Mouse (Mus musculus) kidney, embryonic 15.5 days (tissue): ENCODE measurements at regions not wholly inside any gene's neighbourhood (a gene's known extent, or its start where the extent isn't known, plus 50 kb on each side); places are given as distances from the start of the nearest gene placed in this dataset.

Experiments used
- ATAC-seq: fragments of 200-750 bp; cut with Nextera tagmentation; replicated peaks from 2 replicates; pipeline ENCODE4 v1.8.0; 2017; ENCODE audit warnings: moderate TSS enrichment; ENCODE audit not compliant: low FRiP score
- H3K27ac ChIP-seq: fragments of 300-500 bp; sonication (generic); 2 replicates; pipeline ENCODE4 v1.5.1; 2015; ENCODE audit warnings: mild to moderate bottlenecking, inconsistent platforms
- H3K27me3 ChIP-seq: fragments of 300-500 bp; sonication (generic); 2 replicates; pipeline ENCODE4 v1.6.1; 2015; ENCODE audit warnings: inconsistent platforms
- H3K36me3 ChIP-seq: fragments of 300-500 bp; sonication (generic); 2 replicates; pipeline ENCODE4 v1.6.1; 2015; ENCODE audit warnings: inconsistent platforms
- H3K4me1 ChIP-seq: fragments of 300-500 bp; sonication (generic); 2 replicates; pipeline ENCODE4 v1.6.1; 2015; ENCODE audit warnings: inconsistent platforms
- H3K4me2 ChIP-seq: fragments of 300-500 bp; sonication (generic); 2 replicates; pipeline ENCODE4 v1.6.1; 2015; ENCODE audit warnings: moderate library complexity, mild to moderate bottlenecking, inconsistent platforms
- H3K4me3 ChIP-seq: fragments of 300-500 bp; sonication (generic); replicated peaks from 2 replicates; pipeline ENCODE4 v1.5.1; 2015; ENCODE audit warnings: mild to moderate bottlenecking, inconsistent platforms
- H3K9ac ChIP-seq: fragments of 300-500 bp; sonication (generic); 2 replicates; pipeline ENCODE4 v1.6.1; 2015; ENCODE audit warnings: mild to moderate bottlenecking, inconsistent platforms
- H3K9me3 ChIP-seq: fragments of 300-500 bp; sonication (generic); replicated peaks from 2 replicates; pipeline ENCODE4 v1.6.1; 2016; ENCODE audit warnings: inconsistent platforms
- WGBS: fragments of 180-500 bp; shearing (Covaris S2); methylation state at CpG from one replicate; pipeline ENCODE4 v1.1.7; 2015; ENCODE audit warnings: mixed read lengths; 5-methylcytosine and 5-hydroxymethylcytosine counted together

- H3K4me1 ChIP-seq = peaks cover 6% of the 10 kb centered on the region; the same call in 1 of the 2 replicates
- no peak overlapping the region for H3K4me3 ChIP-seq
- no peaks in the 10 kb centered on the region for H3K36me3 ChIP-seq
- H3K27ac ChIP-seq = no peak overlapping the region
- H3K9me3 ChIP-seq = no peaks in the 10 kb centered on the region
- ATAC-seq = no peak
- peaks cover 16% of the 10 kb centered on the region; the same call in 1 of the 2 replicates for H3K27me3 ChIP-seq
- no peak overlapping the region for H3K9ac ChIP-seq
- H3K4me2 ChIP-seq = no peak overlapping the region
- WGBS = 61% methylated on average over 5 of the region's 5 CpGs
Observed at GRCm38 (mm10) chr8:8772424-8772823, 82.1 kb upstream of the Arglu1 start.

GRCm38 (mm10) chr8:8770397-8770796, 80.1 kb upstream of the Arglu1 start:
- H3K4me1 ChIP-seq = peaks cover 6% of the 10 kb centered on the region; the same call in 1 of the 2 replicates
- no peaks in the 10 kb centered on the region for H3K9me3 ChIP-seq
- no peak for ATAC-seq
- H3K27me3 ChIP-seq = peaks cover 7% of the 10 kb centered on the region; the same call in 1 of the 2 replicates
- H3K4me2 ChIP-seq = no peak overlapping the region
- no peak overlapping the region for H3K9ac ChIP-seq
- H3K27ac ChIP-seq = no peak overlapping the region
- no peaks in the 10 kb centered on the region for H3K36me3 ChIP-seq
- 64% methylated on average over 8 of the region's 8 CpGs for WGBS
- H3K4me3 ChIP-seq = no peak overlapping the region

GRCm38 (mm10) chr8:8762354-8762753, 72.0 kb upstream of the Arglu1 start:
- Histone ChIP-seq H3K4me1 (no peaks in the 10 kb centered on the region), H3K36me3 (no peaks in the 10 kb centered on the region), H3K27me3 (no peaks in the 10 kb centered on the region), H3K4me3 (no peak overlapping the region), H3K9ac (no peak overlapping the region), H3K27ac (no peak overlapping the region), H3K4me2 (no peak overlapping the region), H3K9me3 (no peaks in the 10 kb centered on the region)
- no peak for ATAC-seq
- 87% methylated on average over 12 of the region's 12 CpGs for WGBS

GRCm38 (mm10) chr8:8758283-8758682, 68.0 kb upstream of the Arglu1 start:
- 83% methylated on average over 8 of the region's 8 CpGs for WGBS
- no peak overlapping the region for H3K4me3 ChIP-seq
- no peak overlapping the region for H3K4me2 ChIP-seq
- no peaks in the 10 kb centered on the region for H3K27me3 ChIP-seq
- H3K9ac ChIP-seq = no peak overlapping the region
- no peaks in the 10 kb centered on the region for H3K9me3 ChIP-seq
- H3K36me3 ChIP-seq = no peaks in the 10 kb centered on the region
- H3K4me1 ChIP-seq = no peaks in the 10 kb centered on the region
- ATAC-seq = no peak
- no peak overlapping the region for H3K27ac ChIP-seq

- Histone ChIP-seq H3K4me3 (no peak overlapping the region), H3K4me2 (no peak overlapping the region), H3K36me3 (no peaks in the 10 kb centered on the region), H3K9ac (no peak overlapping the region), H3K9me3 (no peaks in the 10 kb centered on the region), H3K27ac (no peak overlapping the region), H3K4me1 (no peaks in the 10 kb centered on the region), H3K27me3 (no peaks in the 10 kb centered on the region)
- WGBS = 92% methylated on average over 15 of the region's 15 CpGs
- ATAC-seq = no peak
Observed at GRCm38 (mm10) chr8:8751208-8751607, 60.9 kb upstream of the Arglu1 start.

- no peak overlapping the region for H3K9ac ChIP-seq
Observed at GRCm38 (mm10) chr8:8746691-8747090, 56.4 kb upstream of the Arglu1 start.

GRCm38 (mm10) chr8:8745615-8746285, 55.4 kb upstream of the Arglu1 start:
- WGBS = 67% methylated on average over 9 of the region's 9 CpGs
- Histone ChIP-seq H3K4me1 (peaks cover 4% of the 10 kb centered on the region; the same call in 1 of the 2 replicates), H3K27ac (no peak overlapping the region), H3K4me2 (no peak overlapping the region), H3K9me3 (no peaks in the 10 kb centered on the region), H3K4me3 (no peak overlapping the region), H3K9ac (no peak overlapping the region), H3K36me3 (no peaks in the 10 kb centered on the region), H3K27me3 (no peaks in the 10 kb centered on the region)
- no peak for ATAC-seq

More at GRCm38 (mm10) chr8:8746691-8747090, 56.4 kb upstream of the Arglu1 start:
- Histone ChIP-seq H3K4me3 (no peak overlapping the region), H3K4me2 (no peak overlapping the region), H3K27ac (no peak overlapping the region), H3K27me3 (no peaks in the 10 kb centered on the region), H3K36me3 (no peaks in the 10 kb centered on the region), H3K9me3 (no peaks in the 10 kb centered on the region), H3K4me1 (peaks cover 4% of the 10 kb centered on the region; the same call in 1 of the 2 replicates)
- WGBS = 71% methylated on average over 1 of the region's 1 CpGs
- ATAC-seq = no peak
